8 mouse cellular contexts compared by ENCODE assay signal in the genomic region with DNA sequence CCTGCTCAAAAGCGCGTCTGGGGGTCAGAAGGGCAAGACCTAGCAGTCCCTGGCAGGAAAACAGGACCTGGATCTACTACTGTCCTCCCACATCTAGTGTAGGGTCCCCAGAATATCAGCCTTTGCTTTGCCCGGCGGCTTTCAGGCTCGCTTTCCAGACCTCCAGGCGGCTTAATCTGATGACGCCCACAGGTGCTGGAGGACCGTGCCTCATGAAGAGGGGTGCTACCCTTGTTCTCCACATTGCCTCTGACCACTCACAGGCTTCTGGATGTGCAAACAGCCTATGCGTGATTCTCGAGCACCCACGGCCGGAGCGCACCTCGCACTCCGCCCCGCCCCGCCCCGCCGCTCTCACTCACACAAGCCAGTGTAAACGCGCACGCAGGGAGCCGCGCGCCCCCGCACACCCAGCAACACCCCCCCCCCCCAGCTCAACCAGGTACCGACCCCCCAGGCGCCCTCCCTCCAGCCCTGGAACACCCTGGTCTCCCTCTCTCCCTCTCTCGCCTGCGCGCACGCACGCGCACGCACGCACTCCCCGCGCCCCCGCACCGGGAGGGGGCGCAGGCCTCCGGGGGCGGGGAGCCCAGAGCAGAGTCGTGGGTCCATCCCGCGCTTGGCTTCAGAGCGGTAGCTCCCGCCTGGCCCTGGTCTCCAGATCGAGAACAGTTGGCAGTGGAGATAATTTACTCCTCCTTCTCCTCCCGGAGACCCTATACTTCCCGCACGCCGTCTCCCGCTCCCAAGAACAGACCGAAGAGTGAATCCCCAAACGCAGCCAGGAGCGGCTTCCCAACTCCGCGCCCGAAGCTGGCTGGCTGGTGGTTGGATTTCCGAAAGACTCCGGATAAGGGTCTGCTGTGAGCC. TPM values are rescaled to one million over a fixed set of nuclear protein-coding genes. Genes with fewer than 3 reads are reported as not detected.
DNase-seq lines count a peak whose midpoint lies in the region; ATAC-seq lines count a peak whose summit lies in the region.

No protein-coding gene starts in this region.

- H3K9me3 ChIP-seq in embryonic facial prominence, embryonic 14.5 days (ENCODE audit: control insufficient read depth, low read length): no peaks in the 10 kb centered on the region
- no peaks in the 10 kb centered on the region for H3K9me3 ChIP-seq in midbrain, embryonic 14.5 days (ENCODE audit: control insufficient read depth, low read length)

- H3K4me1 ChIP-seq in embryonic facial prominence, embryonic 14.5 days (ENCODE audit: control insufficient read depth, insufficient read depth, low read length): peaks cover 5% of the 10 kb centered on the region; the same call in 1 of the 2 replicates
- H3K4me1 ChIP-seq in midbrain, embryonic 14.5 days (ENCODE audit: control insufficient read depth, insufficient read depth, low read length): peaks cover 9% of the 10 kb centered on the region

- DNase-seq in kidney, postnatal 4 days: peak; percentile 33 to 40
- DNase-seq in kidney, adult 11 months: no peak
- peak; percentile 17 for DNase-seq in embryonic facial prominence, embryonic 14.5 days (ENCODE audit: low spot score)
- DNase-seq in layer of hippocampus, adult 9-11 months: peak; percentile 18
- DNase-seq in midbrain, embryonic 14.5 days: peak; percentile 81
- DNase-seq in urinary bladder, postnatal 25 days (ENCODE audit: low spot score): no peak
- no peak for DNase-seq in gastrocnemius, postnatal 4 days (ENCODE audit: low spot score in 2 of 2)
- DNase-seq in ovary, postnatal 14 days (ENCODE audit: low spot score): no peak

- peak overlapping the region; percentile 55 for H3K4me3 ChIP-seq in embryonic facial prominence, embryonic 14.5 days (ENCODE audit: low read depth, low read length)
- H3K4me3 ChIP-seq in midbrain, embryonic 14.5 days (replicated peaks; ENCODE audit: low read depth, low read length): peak overlapping the region; percentile 64

- no peak overlapping the region for H3K27ac ChIP-seq in embryonic facial prominence, embryonic 14.5 days (replicated peaks; ENCODE audit: low read depth, low read length)
- peak overlapping the region; percentile 82 for H3K27ac ChIP-seq in midbrain, embryonic 14.5 days (replicated peaks; ENCODE audit: low read depth, low read length)

- H3K36me3 ChIP-seq in embryonic facial prominence, embryonic 14.5 days (ENCODE audit: control insufficient read depth, insufficient read depth, low read length): no peaks in the 10 kb centered on the region
- H3K36me3 ChIP-seq in midbrain, embryonic 14.5 days (ENCODE audit: control insufficient read depth, insufficient read depth, low read length): no peaks in the 10 kb centered on the region

- H3K4me2 ChIP-seq in embryonic facial prominence, embryonic 14.5 days (ENCODE audit: low read depth, low read length): peak overlapping the region; percentile 99
- H3K4me2 ChIP-seq in midbrain, embryonic 14.5 days (ENCODE audit: low read length): peak overlapping the region; percentile 96

- 0% methylated on average over 32 of the region's 62 CpGs for WGBS in embryonic facial prominence, embryonic 14.5 days
- under 1% methylated on average over 42 of the region's 62 CpGs for WGBS in midbrain, embryonic 14.5 days

- peak; percentile 34 for ATAC-seq in embryonic facial prominence, embryonic 14.5 days (ENCODE audit: low read depth)
- ATAC-seq in midbrain, embryonic 14.5 days (ENCODE audit: low FRiP score, low TSS enrichment): peak; percentile 68; the same call in 1 of the 2 replicates

- peaks cover 55% of the 10 kb centered on the region for H3K27me3 ChIP-seq in embryonic facial prominence, embryonic 14.5 days (replicated peaks; ENCODE audit: control insufficient read depth, insufficient read depth, low read length)
- peaks cover 3% of the 10 kb centered on the region for H3K27me3 ChIP-seq in midbrain, embryonic 14.5 days (ENCODE audit: control insufficient read depth, insufficient read depth, low read length)

- peak overlapping the region; percentile 58 for H3K9ac ChIP-seq in embryonic facial prominence, embryonic 14.5 days (ENCODE audit: low read depth, low read length)
- H3K9ac ChIP-seq in midbrain, embryonic 14.5 days (replicated peaks; ENCODE audit: low read length): peak overlapping the region; percentile 79

RNA-seq across cellular contexts. Expression of gene Sorcs3, which starts 0.7 kb away (rescaled TPM):
- polyA plus RNA-seq in embryonic facial prominence, embryonic 14.5 days (2014; fragmentation: Nextera tagmentation; extraction: Ambion mirVana): 1.4 and 1.8 TPM in 2 replicates
- 13.6 and 15.2 TPM in 2 replicates for polyA plus RNA-seq in midbrain, embryonic 14.5 days (2014; fragmentation: Nextera tagmentation; extraction: Ambion mirVana)
- total RNA-seq in gastrocnemius, postnatal 4 days (2021): under 1 TPM; 0.05 to 0.07 TPM

Comparison
In these comparisons a context has a peak if more than half of its experiments do, and no peak if none do; other contexts are left out.
1. DNase-seq: peak in kidney, postnatal 4 days (2 of 2), embryonic facial prominence, embryonic 14.5 days (single experiment), layer of hippocampus, adult 9-11 months (single experiment) and midbrain, embryonic 14.5 days (single experiment); none in kidney, adult 11 months (single experiment), urinary bladder, postnatal 25 days (single experiment), gastrocnemius, postnatal 4 days (0 of 2) and ovary, postnatal 14 days (single experiment).